Mouse (Mus musculus) skeletal muscle tissue, adult 2 months (tissue): ENCODE measurements at regions not wholly inside any gene's neighbourhood (a gene's known extent, or its start where the extent isn't known, plus 50 kb on each side); places are given as distances from the start of the nearest gene placed in this dataset.

Experiments
- DNase-seq: peaks from one replicate; pipeline ENCODE4 v3.0.0-alpha.2; 2012; ENCODE audit warnings: low read depth, low spot score

GRCm38 (mm10) chr7:71873817-71874216 lies 432.6 kb downstream of the Mctp2 start:
- no peak for DNase-seq

GRCm38 (mm10) chr7:71872912-71873311 lies 433.5 kb downstream of the Mctp2 start:
- DNase-seq: no peak

- DNase-seq: peak; percentile 12
Measured at GRCm38 (mm10) chr7:71867090-71867489, 439.3 kb downstream of the Mctp2 start.

- DNase-seq: no peak
Measured at GRCm38 (mm10) chr7:71865371-71866166, 440.8 kb downstream of the Mctp2 start.

GRCm38 (mm10) chr7:71852864-71853263 lies 453.5 kb downstream of the Mctp2 start:
- DNase-seq: no peak

- no peak for DNase-seq
Measured at GRCm38 (mm10) chr7:71849174-71849573, 457.2 kb downstream of the Mctp2 start.

GRCm38 (mm10) chr7:71837845-71838244 lies 468.6 kb downstream of the Mctp2 start:
- DNase-seq: no peak

- no peak for DNase-seq
Measured at GRCm38 (mm10) chr7:71831790-71832525, 474.4 kb downstream of the Mctp2 start.

GRCm38 (mm10) chr7:71829567-71829966 lies 476.8 kb downstream of the Mctp2 start:
- no peak for DNase-seq

- no peak for DNase-seq
Measured at GRCm38 (mm10) chr7:71816138-71816537, 464.9 kb upstream of the Gm10295 start.

- no peak for DNase-seq
Measured at GRCm38 (mm10) chr7:71794201-71794600, 442.9 kb upstream of the Gm10295 start.

- no peak for DNase-seq
Measured at GRCm38 (mm10) chr7:71788401-71788800, 437.1 kb upstream of the Gm10295 start.

GRCm38 (mm10) chr7:71782496-71782895 lies 431.2 kb upstream of the Gm10295 start:
- DNase-seq: no peak

- no peak for DNase-seq
Measured at GRCm38 (mm10) chr7:71749886-71750285, 398.6 kb upstream of the Gm10295 start.

GRCm38 (mm10) chr7:71746118-71746897 lies 395.0 kb upstream of the Gm10295 start:
- DNase-seq: no peak

- no peak for DNase-seq
Measured at GRCm38 (mm10) chr7:71728509-71728908, 377.2 kb upstream of the Gm10295 start.

GRCm38 (mm10) chr7:71708209-71708608 lies 356.9 kb upstream of the Gm10295 start:
- DNase-seq: no peak

GRCm38 (mm10) chr7:71706201-71706600 lies 354.9 kb upstream of the Gm10295 start:
- no peak for DNase-seq

- peak; percentile 21 for DNase-seq
Measured at GRCm38 (mm10) chr7:71705426-71706050, 354.3 kb upstream of the Gm10295 start.

- DNase-seq: peak; percentile 7
Measured at GRCm38 (mm10) chr7:71704661-71705240, 353.5 kb upstream of the Gm10295 start.
